Mouse (Mus musculus): ENCODE measurements around the gene Stx8. TPM values are rescaled to one million over a fixed set of nuclear protein-coding genes. Genes with fewer than 3 reads are reported as not detected.

Stx8 gene
- total RNA-seq, 2 experiments from 2014 or later, result 21.7 to 35.7 TPM

- no peak for ATAC-seq (replicated peaks; ENCODE audit: poor library complexity)
These were observed 115.0 kb downstream of the Stx8 start for GRCm38 (mm10) chr11:68080999-68081398.

DNA sequence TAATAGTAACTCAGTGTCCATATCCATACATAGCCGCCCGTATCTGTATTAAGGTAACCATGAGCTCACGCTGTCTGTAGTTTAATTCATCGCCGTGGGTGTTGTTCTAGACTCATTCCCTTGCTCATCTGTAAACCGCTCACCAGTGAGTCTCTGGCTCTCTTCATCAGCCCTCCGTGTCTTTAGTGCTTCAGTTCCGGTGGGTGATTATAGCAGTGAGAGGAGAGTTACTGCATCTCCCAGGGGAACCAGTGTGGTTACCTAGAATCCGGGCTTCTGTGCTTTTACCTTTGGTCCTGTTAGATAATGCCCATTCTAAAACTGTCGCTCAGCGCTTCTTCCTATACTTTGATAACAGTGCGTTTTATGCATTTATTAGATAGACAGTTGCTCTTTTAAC is 116.8 kb downstream of the Stx8 start:
- ATAC-seq (replicated peaks; ENCODE audit: poor library complexity), result no peak

- ATAC-seq (replicated peaks; ENCODE audit: poor library complexity), result no peak
These were observed 117.6 kb downstream of the Stx8 start for GRCm38 (mm10) chr11:68083562-68083961.

DNA sequence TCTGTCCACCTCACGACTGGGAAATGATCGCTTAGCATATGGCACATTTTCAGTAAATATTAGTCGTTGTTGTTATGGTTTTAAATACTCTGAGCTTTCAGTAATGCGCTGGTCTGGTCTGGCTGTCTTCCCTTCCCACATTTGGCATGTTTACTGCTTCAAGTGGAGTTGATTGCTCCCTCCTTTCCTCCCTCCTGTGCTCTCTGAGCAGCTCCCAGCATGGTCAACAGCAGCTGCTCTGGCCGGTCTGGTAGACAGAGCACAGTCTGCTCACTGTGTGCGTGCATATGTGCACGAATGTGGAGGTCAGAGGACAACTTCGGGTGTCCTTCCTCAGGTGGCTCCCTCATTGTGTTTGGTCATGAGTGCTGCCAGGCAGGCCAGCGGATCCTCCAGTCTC is 120.2 kb downstream of the Stx8 start:
- ATAC-seq (replicated peaks; ENCODE audit: poor library complexity), result no peak

DNA sequence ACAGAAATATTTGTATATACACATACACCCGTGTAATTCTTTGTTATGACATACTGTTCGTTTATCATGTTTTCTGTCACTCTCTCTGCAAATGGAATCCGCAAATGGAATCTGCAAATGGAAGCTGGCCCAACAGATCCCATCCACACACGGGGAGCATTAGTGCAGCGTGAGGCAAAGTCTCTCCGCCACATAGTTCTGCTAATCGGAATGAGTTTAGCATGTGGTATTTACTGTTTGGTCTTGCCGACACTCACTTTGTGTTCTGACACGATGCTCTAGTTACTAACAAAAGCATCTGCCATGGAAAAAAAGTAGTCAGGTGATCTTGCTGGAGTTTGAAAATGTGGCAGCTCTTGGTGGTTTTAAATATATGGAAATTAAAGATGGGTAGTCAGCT is 123.4 kb downstream of the Stx8 start:
- ATAC-seq (replicated peaks; ENCODE audit: poor library complexity), result no peak

DNA sequence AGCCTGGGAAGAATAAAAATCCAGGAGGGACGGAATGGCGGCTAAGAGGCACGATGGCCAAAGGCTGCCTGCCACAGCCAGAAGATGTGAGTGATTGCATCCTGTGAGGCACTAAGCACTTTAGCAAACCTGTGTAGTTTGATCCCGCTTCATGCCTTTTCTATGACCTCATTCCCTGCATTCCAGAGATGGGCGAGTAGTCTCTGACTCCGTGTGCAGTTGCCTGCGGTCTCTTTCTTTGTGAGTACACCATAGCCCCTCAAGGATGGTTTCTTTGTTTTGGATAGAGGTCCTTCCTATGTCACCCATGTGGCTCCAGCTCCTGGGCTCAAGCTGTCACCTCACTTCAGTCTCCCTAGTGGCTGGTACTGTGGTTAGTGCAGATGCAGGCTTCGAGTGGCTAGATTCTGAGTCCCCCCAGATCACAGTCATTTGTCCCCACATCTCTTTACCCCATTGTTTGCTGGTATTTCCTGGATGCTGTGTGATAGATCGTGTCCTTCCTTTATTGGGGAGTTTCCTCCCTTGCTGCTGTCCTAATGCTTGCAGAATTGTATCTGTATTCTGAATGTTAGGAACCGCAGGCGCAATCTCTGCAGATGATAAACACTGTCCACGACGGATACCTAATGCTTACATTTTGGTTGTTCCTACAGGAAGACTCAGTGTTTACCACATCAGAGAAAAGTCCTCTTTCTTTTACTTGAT is 124.0 kb downstream of the Stx8 start:
- ATAC-seq (replicated peaks; ENCODE audit: poor library complexity), result no peak

- ATAC-seq (replicated peaks; ENCODE audit: poor library complexity), result no peak
These were observed 126.2 kb downstream of the Stx8 start for GRCm38 (mm10) chr11:68091975-68092759.

GRCm38 (mm10) chr11:68101598-68101997 is 135.6 kb downstream of the Stx8 start:
- ATAC-seq (replicated peaks; ENCODE audit: poor library complexity), result no peak

- ATAC-seq (replicated peaks; ENCODE audit: poor library complexity), result no peak
These were observed 137.5 kb downstream of the Stx8 start for GRCm38 (mm10) chr11:68103480-68103879.

- ATAC-seq (replicated peaks; ENCODE audit: poor library complexity), result no peak
These were observed 140.1 kb downstream of the Stx8 start for GRCm38 (mm10) chr11:68106053-68106452.

DNA sequence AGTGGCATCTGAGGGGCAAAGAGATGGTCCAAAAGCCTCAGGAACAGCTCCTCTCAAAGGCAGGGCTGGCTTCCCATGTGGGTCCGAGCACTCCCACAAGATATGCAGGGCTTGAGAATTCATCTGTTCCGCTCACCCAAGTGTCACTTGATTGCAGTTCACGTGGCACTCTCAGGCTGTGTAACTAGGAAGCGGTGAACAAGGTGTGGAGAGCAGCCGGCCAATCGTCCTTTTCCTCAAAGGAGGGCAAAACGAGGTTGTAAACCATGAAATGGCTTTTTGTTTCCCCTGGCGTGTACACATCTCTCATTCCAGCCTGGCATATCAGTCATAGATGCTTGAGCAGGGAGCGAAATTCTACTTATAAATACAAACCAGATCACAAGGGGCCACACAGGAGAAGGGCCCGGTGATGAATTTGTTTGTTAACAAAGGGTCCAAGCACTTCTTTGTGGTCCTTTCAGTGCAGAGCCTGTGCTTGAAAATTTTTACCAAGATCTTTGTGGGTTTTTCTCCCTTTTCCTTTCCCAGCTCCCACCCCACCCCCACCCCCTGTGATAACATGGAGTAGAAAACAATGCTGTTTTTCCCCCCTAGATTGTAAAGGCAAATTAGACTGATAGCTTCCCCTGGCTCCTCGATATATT is 147.6 kb downstream of the Stx8 start:
- ATAC-seq (replicated peaks; ENCODE audit: poor library complexity), result no peak

GRCm38 (mm10) chr11:68114202-68114601 is 148.2 kb downstream of the Stx8 start:
- ATAC-seq (replicated peaks; ENCODE audit: poor library complexity), result no peak

GRCm38 (mm10) chr11:68116157-68116556 is 150.2 kb downstream of the Stx8 start:
- no peak for ATAC-seq (replicated peaks; ENCODE audit: poor library complexity)

GRCm38 (mm10) chr11:68117878-68118660 is 152.1 kb downstream of the Stx8 start:
- no peak for ATAC-seq (replicated peaks; ENCODE audit: poor library complexity)

- ATAC-seq (replicated peaks; ENCODE audit: poor library complexity), result no peak
These were observed 152.7 kb downstream of the Stx8 start for GRCm38 (mm10) chr11:68118679-68119078.

GRCm38 (mm10) chr11:68119136-68119535 is 153.1 kb downstream of the Stx8 start:
- ATAC-seq (replicated peaks; ENCODE audit: poor library complexity), result peak; percentile 64

GRCm38 (mm10) chr11:68121260-68121659 is 155.3 kb downstream of the Stx8 start:
- no peak for ATAC-seq (replicated peaks; ENCODE audit: poor library complexity)

- no peak for ATAC-seq (replicated peaks; ENCODE audit: poor library complexity)
These were observed 155.7 kb downstream of the Stx8 start for GRCm38 (mm10) chr11:68121660-68122059.

DNA sequence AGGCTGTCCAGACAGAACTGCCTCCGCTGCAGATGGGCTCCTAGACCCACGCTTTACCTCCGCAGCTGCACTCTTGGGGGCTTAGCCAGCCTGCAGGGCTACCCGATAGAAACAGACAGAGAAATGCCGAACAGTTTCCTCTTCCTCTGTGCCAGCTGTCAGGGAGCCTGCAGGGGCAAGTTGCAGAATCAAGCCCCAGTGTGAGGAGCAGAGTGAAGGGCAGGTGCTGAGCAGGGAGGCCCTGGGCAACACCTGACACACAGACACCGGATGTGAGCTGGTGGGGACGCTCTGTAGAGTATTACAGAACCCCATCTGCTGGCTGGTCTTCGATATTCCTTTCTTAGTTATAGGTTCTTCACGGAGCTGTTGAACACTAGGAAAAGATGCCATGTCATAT is 160.1 kb downstream of the Stx8 start:
- no peak for ATAC-seq (replicated peaks; ENCODE audit: poor library complexity)

GRCm38 (mm10) chr11:68134494-68134893 is 168.5 kb downstream of the Stx8 start:
- ATAC-seq (replicated peaks; ENCODE audit: poor library complexity), result no peak

DNA sequence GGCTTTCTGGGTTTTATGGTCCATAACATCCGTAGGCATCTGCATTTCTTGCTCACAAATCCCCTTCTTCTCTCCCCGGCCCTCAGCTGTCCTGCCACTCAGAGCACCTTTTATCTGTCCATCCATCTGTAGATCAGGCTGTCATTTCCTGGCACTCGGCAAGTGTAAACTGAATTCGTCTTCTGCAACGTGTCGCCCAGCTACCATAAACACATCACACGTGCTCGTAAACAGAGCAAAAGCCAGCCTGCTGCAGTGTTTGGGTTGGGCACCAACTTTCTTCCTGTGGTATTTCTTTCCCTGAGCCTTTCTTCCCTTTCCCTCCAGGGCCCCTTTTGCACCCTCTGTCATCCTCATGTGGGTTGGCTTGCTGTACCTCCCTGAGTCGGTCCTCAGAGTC is 169.4 kb downstream of the Stx8 start:
- ATAC-seq (replicated peaks; ENCODE audit: poor library complexity), result no peak

All from megakaryocyte progenitor cell, adult 5-6 weeks (primary cell).